Mouse (Mus musculus): ENCODE measurements around the gene 1700001C19Rik. TPM values are rescaled to one million over a fixed set of nuclear protein-coding genes. Genes with fewer than 3 reads are reported as not detected.
"Not testable (repeated sequence)": the region's sequence is repeated elsewhere in the genome, so short reads cannot be mapped to it uniquely, and the experiment has no call there.

The 1700001C19Rik gene
- polyA plus RNA-seq, 1 experiment: 0.28 TPM

DNA sequence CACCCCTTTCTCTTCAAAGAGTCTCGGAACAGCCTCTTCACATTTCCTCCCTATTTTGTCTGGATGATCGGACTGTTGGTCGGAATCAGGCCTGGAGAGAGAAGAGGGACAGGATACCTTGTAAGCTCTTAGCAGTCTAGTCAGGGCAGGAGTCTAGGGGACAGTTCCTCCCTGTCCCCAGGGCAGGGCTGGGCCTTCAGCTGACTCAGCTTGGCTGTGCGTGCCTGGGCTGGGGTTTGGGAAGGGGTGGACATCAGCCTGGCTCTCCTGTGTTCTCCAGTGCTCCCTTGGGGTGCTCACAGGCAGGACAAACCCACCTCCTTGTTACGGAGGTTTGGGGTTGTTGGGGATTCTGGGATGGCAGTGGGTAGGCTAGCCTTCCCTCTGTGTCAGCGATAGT lies 1.4 kb upstream of the 1700001C19Rik start:
- no peak for DNase-seq (ENCODE audit: extremely low spot score in 1 of 2, low spot score in 1 of 2)

DNA sequence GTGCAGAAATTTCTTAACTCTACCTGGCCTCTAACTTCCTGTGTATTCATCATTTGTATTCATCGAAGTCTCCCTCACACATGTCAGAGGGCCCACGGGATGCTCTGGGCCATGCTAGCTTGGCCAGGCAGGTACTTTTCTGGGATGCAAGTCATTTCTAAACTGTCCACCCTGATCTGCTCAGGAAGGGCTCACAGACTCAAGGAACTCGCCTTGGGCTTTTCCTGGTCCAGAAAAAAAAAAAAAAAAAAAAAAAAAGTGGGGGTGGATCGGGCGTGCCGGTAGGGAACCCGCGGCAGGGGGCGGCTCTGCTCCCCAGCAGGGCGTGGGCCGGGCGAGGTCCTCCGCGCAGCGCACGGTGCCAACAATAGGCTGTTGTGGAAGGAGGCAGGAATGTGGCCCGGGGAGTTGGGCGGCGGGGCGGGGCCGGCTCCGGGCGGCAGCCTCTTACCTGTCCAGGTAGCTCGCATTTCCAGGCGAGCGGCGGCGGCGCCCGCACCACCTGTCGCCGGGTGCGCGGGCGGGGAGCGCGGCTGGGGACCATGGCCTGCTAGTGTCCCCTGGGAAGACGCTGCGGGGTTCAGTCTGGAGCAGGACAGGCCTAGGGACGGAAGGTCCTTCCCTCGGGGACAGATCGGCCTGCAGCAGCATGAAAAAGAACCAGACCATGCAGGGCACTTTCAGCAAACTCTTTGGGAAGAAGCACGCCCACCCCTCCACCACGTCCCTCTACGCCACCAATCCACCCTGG lies 845 bp downstream of the 1700001C19Rik start, which contains the start of gene AI661453:
Gene AI661453 (plus strand): TSS at position 460 of the 751 bp plus-strand sequence.
- DNase-seq (ENCODE audit: extremely low spot score in 1 of 2, low spot score in 1 of 2): no peak

DNA sequence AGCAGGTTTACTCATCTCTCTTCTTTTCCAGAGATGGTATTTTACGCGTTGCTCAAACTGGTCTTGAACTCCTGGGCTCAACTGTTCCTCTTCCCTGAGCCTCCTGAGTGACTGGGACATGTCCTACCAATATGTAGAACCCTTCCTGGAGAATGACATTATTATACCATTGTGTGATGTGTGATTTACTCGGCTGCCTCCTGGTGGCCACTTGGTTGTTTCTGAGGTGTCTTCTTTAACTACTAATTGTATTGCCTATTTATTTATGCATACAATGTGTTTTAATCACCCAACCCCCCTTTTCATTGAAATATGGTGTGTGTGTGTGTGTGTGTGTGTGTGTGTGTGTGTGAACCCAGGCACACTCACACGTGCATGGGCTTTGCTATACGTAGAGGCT lies 6.4 kb downstream of the 1700001C19Rik start:
- DNase-seq (ENCODE audit: extremely low spot score in 1 of 2, low spot score in 1 of 2): no peak

DNA sequence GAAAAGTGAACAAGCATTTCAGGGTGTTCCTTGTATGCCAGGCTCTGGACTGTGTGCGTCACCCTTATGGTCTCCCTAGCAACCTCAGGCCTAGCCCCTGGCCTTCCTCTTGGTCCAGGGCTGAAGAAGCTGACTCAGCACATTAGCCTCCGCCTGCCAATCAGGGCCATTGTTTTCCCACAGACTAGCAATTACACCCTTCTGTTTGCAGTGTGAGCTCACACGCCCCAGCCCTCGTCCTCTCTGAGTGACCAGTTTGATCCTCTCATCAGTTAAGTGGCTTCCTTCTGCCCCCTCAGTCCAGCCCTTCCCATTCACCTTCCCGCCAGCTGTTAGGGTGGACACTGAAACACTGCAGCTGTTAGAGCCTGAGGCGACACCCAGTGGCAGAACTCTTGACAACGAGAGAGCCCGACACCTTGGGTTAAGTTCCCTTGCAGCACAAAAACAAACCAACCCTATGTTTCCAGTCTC lies 8.3 kb downstream of the 1700001C19Rik start:
- no peak for DNase-seq (ENCODE audit: extremely low spot score in 1 of 2, low spot score in 1 of 2)

DNA sequence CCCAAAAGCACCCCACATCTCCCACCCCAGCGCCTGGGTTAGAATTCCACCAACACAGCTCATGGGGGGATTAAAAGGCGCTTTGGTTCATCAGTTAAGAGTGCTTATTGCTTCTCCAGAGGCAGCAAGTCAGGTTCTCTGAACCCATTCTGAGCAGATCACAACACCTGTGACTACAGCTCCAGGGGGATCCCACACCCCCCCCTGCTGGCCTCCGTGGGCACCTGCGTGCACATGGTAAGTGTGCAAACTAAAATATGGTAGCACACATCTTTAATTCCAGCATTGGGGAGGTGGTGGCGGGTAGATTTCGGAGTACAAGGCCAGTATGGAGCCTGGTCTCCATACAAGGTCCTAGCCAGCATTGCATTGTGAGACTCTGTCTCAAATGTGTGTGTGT lies 9.9 kb downstream of the 1700001C19Rik start:
- DNase-seq (ENCODE audit: extremely low spot score in 1 of 2, low spot score in 1 of 2): no peak

DNA sequence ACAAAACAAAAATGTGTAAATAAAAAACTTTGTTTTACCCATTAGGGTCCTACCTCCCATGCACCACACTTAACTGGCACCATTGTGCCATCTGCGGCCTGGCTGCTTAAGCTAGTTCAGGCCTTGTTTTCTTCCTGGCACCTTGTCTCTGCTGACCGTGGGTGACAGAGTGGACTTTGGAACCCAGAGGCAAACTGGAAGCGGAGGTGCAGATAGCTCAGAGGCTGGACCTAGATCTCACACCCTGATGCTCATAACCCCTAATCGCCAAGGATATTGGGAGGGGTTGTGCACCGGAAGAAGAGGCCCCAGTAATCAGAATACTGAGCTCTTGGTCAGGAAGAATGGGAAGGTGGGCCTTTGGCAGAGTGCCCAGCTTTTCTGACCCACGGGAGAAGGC lies 13.0 kb downstream of the 1700001C19Rik start:
- no peak for DNase-seq (ENCODE audit: extremely low spot score in 1 of 2, low spot score in 1 of 2)

DNA sequence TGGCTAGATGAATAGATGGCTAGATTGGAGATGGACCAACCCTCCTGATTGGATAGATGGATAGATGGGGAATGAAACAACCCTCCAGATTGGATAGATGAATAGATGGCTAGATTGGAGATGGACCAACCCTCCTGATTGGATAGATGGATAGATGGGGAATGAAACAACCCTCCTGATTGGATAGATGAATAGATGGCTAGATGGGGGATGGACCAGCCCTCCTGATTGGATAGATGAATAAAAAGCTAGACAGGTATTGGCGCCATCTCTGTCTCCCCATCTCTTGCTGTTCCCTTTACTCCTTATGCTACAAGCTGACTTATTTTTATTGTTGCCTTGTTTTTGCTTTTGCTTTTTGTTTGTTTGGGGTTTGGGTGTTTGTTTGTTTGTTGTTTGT lies 14.6 kb downstream of the 1700001C19Rik start:
- DNase-seq (ENCODE audit: extremely low spot score in 1 of 2, low spot score in 1 of 2): not testable (repeated sequence)

DNA sequence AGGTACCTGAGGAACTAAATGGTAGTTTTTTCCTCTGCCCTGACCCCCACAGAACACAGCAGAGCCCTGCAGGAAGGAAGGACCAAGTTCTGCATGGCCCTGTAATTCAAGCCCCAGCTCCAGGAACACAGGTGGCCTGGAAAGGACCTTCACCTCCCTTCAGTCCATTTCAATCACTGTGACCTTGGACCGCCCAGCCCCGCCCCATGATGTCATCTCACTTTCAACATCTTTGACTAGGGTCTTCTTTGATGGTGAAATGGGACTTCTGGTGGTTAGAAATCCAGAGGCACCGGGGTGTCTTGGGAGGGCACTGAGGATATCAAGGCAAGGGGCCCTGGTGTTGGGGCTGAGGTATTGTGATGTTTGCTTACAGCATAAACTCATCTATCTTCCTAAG lies 15.6 kb downstream of the 1700001C19Rik start:
- DNase-seq (ENCODE audit: extremely low spot score in 1 of 2, low spot score in 1 of 2): no peak

DNA sequence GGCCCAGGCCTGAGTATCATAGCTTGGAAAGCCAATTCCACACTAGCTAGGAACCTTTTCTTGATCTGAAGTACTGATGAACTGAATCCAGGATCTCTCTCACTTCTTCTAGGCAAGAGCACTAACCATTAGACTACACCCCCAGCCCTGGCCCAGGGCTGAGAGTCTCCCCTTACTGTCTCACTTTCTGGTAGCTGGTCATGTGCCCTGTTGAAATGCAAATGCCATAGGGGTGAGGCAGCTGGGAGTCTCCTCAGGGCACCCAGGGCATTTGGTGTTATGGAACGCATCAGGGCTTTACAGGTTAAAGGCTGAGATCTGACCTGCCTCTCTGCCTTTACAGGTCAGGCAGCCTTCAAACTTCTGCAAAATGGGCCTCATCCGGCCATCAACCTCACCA lies 17.0 kb downstream of the 1700001C19Rik start:
- DNase-seq (ENCODE audit: extremely low spot score in 1 of 2, low spot score in 1 of 2): no peak

DNA sequence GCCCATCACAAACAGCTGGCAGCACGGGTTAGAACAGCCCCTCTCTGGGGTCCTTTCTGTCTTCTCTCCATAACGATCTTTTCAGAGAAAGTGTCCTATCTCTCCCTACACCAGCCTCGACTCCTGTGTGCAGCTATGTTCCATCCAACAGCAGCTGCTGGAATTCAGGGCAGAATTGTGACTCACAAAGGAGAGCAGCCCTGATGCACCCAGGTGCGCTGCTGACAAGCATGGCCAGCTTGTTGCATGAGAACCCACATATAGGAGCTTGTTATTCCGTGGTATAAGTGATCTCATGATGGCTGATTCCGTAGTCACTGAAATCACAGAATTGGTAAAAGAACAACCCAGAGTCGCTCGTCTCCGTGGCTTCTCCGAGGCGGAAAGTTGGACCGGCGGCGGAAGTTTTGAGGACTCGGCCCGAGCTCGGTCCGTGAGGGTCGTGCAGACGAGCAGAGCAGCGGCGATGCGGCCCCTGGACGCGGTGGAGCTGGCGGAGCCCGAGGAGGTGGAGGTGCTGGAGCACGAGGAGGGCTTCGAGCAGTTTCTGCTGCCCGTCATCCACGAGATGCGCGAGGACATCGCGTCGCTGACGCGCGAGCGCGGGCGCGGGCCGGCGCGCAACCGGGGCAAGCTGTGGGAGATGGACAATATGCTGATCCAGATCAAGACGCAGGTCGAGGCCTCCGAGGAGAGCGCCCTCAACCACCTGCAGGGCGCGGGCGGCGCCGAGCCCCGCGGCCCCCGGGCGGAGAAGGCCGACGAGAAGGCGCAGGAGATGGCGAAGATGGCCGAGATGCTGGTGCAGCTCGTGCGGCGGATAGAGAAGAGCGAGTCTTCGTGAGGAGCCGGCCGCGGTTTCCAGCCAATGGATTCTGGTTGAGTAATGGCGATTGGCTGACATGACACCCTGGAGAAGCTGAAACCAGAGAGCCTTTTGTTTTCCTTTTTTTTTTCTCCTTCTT lies 27.0 kb downstream of the 1700001C19Rik start:
- not testable (repeated sequence) for DNase-seq (ENCODE audit: extremely low spot score in 1 of 2, low spot score in 1 of 2)

DNA sequence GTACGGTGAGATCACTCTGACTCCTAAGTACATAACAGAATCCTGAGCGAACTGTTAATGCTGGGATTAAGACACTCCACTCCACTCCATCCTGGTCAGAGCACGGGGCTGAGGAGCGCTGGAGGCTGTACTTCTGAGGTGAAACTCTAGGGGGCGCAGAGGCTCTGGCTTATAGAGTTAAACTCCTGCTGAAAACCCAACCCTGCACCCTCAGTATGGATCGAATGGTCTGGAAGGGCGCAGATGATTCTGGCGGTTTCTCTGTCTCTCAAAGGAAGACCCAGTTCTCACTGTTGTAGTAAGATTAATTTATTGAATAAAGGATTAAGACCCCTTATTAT lies 28.6 kb downstream of the 1700001C19Rik start:
- DNase-seq (ENCODE audit: extremely low spot score in 1 of 2, low spot score in 1 of 2): peak in 1 of 2 experiments; percentile 66

DNA sequence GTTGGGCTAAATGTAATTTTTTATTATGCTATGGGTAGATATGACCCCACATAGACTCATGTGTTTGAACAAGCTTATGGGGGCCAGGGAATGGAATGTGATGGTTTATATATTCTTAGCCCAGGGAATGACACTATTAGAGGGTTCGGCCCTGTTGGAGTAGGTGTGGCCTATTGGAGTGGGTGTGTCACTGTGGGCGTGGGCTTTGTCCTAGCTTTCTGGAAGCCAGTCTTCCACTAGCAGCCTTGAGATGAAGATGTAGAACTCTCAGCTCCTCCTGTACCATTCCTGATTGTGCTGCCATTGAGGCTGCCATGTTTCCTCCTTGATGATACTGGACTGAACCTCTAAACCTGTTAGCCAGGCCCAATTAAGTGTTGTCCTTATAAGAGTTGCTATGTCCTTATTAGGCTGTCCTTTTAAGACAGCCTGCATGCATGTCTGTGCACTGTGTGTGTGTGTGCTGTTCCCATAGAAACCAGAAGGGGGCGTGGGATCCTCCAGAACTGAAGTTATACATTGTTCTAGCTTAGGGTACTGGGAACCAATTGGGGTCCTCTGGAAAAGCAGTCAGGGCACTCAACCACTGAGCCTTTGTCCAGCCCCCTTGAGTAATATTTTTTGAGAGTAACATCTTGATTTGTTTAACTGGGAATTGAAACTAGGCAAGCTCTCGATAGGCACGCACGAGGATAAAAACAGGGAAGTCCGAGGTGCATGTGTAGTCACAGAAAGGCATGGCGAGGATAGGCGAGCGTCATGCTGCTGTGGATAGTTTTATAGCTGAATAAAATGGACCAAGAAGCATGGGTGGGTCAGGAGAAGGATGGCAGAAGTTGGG lies 29.2 kb downstream of the 1700001C19Rik start:
- DNase-seq (ENCODE audit: extremely low spot score in 1 of 2, low spot score in 1 of 2): no peak

DNA sequence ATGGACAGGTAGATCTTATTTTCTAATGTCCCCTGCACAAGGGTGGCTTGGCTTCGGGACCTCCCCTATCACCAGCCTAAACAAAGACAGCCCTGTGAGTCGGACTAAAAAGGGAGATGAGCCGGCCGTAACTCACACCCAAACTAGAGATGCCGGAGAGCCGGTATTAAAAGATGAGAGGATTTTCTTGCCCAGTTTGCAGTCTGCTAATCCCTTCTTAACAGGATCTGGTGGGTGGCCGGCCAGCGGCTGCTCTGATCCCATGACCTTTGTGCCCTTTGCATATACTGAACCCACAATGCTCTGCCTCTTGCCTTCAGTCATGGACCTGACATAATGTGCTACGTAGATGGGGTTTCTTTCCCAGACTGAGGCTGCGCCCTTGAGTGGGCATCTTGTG lies 36.7 kb downstream of the 1700001C19Rik start, which contains the start of gene Guca1a:
Gene Guca1a (minus strand): TSS at position 134 of the 400 bp plus-strand sequence.
- DNase-seq (ENCODE audit: extremely low spot score in 1 of 2, low spot score in 1 of 2): no peak

DNA sequence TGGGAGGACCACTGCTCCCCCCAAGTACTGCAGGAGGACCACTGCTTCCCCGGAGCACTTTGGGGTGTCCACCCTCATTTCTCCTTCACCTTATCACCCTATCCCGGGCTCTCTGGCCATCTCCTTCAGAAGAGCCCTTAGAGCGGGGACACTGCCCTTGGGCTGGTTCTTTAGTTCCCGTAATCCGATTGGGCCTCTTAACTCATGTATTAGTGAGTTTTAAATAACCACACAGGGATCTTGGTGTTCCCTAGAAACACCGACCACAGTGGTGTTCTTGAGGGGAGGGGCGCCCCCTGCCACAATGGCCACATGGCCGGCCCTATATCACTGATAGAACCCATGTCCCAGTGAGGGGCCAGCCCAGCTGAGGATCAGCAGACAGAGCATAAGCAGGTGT lies 38.1 kb downstream of the 1700001C19Rik start:
- DNase-seq (ENCODE audit: extremely low spot score in 1 of 2, low spot score in 1 of 2): no peak

DNA sequence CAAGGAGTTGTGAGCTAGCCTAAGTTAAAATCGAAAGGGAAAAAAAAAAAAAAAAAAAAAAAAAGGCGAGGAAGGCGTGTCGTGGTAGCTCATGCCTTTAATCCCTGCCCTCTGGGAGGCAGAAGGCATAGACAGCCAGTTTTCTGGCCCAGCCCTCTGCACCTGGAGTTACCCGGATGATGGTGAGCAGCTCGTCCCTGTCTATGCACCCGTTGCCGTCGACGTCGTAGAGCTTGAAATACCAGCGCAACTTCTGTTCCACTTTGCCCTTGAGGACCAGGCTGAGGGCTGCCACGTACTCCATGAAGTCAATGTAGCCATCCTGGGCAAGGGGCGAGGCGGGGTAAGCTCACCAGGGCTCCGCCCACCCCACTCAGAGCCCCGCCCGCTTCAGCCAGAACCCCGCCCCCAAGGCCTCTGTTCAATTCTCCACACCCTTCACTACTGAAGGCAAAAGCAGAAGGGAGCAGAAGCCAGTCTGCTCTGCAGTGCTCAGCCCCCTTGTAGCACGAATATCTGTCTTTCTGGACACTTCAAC lies 41.7 kb downstream of the 1700001C19Rik start:
- no peak for DNase-seq (ENCODE audit: extremely low spot score in 1 of 2, low spot score in 1 of 2)

DNA sequence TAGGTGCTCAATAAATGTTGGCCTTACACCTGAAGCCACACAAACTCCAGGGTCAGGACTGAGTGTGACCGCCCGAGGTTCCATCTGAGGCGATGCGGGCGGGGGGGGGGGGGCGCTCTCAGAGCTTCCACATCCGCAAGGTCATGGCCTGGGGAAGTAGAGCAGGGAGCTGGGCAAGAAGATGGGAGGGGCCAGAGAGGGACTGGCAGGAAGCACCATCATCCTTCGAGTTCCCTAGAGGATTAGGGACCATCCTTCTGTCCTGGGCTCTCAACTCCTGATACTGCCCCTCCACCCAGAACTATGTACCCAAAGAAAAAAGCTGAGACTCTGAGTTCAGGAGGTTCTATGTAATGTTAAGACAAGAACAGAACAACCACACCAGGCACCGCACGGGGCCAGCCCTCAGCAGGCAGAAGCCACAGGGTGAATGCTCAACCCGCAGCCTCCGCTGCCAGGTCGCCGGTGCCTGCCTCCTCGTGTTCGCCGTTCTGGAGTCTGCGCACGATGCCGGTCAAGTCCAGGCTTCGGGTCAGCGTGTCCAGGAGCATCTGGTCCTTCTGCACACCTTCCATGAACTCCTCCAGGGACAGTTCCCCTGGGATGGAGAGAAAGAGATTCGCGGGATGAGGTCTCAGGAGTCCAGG lies 42.8 kb downstream of the 1700001C19Rik start:
- no peak for DNase-seq (ENCODE audit: extremely low spot score in 1 of 2, low spot score in 1 of 2)

DNA sequence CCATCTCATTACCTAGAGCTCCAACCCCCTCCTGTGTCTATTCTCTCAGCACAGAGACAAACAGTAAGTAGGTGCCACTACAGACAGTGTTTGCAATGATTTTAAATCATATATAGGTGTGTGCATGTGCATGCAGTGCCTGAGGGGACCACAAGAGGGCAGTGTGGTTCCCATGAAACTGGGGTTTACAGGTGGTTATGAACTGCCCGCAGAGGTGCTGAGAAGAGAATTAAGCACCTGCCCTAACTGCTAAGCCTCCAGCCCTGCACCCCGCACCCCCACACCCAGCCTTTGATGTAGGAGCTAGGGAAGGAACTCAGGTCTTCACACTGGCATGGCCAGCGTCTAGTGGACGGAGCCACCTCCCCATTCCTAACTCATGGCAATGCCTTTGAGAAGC lies 50.5 kb downstream of the 1700001C19Rik start:
- DNase-seq (ENCODE audit: extremely low spot score in 1 of 2, low spot score in 1 of 2): peak in 1 of 2 experiments; percentile 50

DNA sequence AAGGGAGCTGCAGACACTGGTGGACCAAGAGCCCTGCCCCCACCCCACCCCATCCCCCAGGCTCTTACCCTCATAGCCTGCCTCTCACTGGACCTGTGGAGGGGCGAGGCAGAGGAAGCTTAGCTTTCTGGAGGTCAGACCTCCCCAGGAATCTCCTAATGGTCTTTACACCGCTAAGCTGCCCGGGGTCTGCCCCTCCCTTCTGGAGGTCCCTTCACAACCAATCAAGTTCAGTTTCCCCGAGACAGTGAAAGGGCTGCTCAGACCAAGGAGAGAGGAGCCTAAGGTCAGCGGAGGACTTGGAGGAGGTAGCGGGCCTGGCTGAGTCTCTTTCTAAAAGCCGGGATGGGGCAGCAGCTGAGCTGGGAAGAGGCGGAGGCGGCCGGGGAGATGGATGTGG lies 52.0 kb downstream of the 1700001C19Rik start, which contains the start of gene Guca1b:
Gene Guca1b (plus strand): TSS at position 249 of the 400 bp plus-strand sequence.
- DNase-seq (ENCODE audit: extremely low spot score in 1 of 2, low spot score in 1 of 2): no peak

DNA sequence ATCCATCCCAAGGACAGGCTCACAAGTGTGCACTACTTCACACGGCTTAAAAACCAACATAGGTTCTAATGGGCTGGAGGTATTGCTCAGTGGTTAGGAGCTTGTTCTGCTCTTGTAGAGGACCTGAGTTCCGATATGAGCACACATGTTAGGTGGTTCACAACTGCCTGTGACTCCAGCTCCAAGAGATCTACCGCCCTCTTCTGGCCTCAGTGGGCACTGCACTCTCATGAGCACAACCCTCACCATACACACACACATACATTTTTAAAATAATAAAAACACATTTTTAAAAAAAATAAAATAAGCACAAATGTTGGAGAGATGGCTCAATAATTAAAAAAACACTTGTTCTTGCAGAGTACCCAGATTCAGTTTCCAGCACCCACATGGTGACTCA lies 53.1 kb downstream of the 1700001C19Rik start:
- DNase-seq (ENCODE audit: extremely low spot score in 1 of 2, low spot score in 1 of 2): no peak

DNA sequence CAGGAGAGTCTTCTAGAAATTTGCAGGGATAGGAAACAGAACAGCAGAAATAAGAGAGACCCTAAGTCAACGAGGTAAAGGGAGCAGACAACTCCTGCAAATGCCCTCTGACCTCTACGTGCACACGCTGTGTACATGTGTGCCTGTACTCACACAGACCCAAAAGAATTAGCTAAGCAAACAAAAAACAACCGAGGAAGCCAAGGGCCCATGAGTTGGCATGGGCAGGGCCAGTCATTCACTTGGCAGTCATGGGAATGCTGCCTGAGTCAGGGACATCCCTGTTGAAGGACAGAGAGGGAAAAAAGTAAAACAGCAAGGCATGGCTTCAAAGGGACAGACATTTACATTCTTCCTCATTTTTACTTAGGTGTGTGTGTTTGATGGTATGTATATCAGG lies 53.9 kb downstream of the 1700001C19Rik start:
- DNase-seq (ENCODE audit: extremely low spot score in 1 of 2, low spot score in 1 of 2): no peak
